Mouse (Mus musculus) lung, adult 10 weeks (tissue): ENCODE data around the gene Syne4. TPM values are rescaled to one million over a fixed set of nuclear protein-coding genes. Genes with fewer than 3 reads are reported as not detected.

Experiments
- polyA plus RNA-seq: library from polyadenylated mRNA; stranded (reverse); fragments of 350-450 nt; fragmentation: Illumina TruSeq; extraction: RNeasy Lipid Tissue Mini Kit (QIAGEN cat#74804); gene quantifications from one replicate; pipeline ENCODE4 v1.2.3, GENCODE M21; 2014; ENCODE audit warnings: low read depth, low replicate concordance; ENCODE audit not compliant: insufficient read depth

Gene Syne4
- 3.2 TPM for polyA plus RNA-seq

GRCm38 (mm10) chr7:30314721-30315155 lies at the start of gene Syne4:
Gene Syne4 (plus strand): TSS chr7:30314807.

DNA sequence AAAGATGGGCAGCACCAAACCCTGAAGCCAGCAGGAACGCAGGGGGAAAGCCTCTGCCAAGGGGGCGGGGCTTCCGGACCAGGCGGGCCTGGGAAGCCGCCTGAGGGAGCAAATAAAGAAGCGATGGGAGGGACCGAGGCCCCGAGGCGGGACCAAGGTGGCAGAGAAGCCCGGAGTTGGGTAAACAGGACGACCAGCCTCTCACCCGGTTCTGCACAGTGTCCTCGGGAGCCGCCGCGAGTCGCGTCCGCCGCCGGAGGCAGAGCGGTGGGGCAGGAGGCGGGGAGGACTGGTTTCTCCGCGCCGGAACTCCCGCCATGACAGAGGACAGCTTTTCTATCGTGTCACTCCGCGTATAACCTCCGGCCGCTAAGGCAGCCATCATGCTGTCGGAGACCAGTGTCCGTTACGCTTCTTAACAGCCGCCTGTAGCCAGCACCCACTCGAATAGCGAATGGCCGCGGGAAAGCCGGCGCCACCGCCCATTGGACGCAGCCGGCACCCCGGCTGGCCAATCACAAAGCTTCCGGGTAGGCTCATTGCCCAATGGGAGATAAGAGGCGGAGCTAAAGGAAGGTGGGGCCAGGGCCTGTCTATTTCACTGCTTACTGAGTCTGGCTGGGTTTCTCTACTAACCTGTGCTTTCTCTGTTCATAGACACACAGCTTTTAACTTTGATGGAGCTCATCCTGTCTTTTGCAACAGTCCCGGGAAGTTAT lies 34.5 kb upstream of the Syne4 start, which contains the start of the genes Thap8 and Wdr62:
Gene Thap8, plus strand, starts transcription at position 144 of the 719 bp plus-strand sequence.
Gene Wdr62, minus strand, starts transcription at position 469 of the 719 bp plus-strand sequence.

GRCm38 (mm10) chr7:30291215-30292131 lies 23.1 kb upstream of the Syne4 start, which contains the start of gene Clip3:
Gene Clip3 (plus strand): TSS chr7:30291728.

DNA sequence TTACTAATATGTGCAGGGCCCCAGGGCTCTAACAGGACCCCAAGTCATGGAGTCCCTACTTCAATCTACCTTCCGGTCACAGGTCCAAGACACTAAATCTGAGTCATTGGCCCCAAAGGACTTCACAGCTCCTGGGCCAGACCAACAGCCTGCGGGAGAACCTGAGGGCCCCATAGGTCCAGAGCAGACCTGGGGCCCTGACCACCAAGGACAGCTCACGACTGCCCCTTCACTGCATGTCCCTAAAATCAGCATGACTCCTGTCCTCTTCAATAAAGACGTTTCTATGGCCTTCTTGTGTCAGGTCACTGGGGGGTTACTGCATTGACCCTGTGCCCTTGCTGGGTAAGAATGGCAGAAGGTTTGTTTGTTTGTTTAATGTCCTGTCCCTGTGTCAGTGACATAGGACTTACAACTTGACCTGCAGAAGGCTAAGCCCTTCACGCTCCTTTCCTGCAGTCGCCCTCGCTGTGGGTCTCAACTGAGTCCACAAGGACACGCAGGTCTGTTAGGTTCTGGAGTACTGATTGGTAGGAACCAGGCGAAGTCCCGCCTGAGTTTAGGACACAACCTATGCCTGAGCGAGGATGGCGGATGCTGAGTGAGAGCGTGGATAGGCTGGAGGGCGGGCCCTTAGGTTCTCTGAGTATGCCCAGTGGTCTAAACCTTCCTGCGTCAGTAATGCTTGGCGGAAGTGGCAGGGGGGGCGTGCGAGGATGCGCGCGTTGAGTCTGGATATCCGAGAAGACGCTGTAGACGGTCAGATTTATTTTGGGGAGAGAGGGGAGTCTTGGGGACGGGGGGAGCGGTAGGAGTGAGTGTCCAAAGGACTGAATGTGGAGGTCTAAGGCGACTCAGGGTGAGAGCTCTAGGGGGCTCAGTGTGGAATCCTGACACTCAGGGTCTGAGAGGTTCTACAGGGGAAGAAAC lies 6.3 kb upstream of the Syne4 start, which contains the start of gene Alkbh6:
Gene Alkbh6, plus strand, starts transcription at position 642 of the 930 bp plus-strand sequence.

GRCm38 (mm10) chr7:30321539-30322284 lies 7.1 kb downstream of the Syne4 start, which contains the start of gene E130208F15Rik:
Gene E130208F15Rik (plus strand): TSS chr7:30321740.

DNA sequence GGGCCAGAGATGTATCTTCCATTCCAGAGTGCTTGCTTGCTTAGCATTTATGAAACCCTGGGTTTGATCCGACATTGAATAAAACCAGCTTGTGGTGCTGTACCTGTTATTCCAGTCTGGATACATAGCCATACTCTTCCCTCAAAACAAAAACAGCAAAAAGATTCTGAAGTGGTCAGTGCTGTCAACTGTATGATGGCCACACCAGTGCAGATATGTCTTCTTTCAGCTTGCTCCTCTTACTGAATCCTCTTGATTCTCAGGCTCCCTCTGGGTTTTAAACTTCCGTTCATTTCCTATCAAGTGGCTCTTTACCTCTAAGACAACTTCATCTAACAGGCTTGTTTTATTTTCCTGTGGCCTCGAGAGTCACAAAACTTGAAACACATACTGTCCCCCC lies 9.2 kb downstream of the Syne4 start, which contains the start of gene Sdhaf1:
Gene Sdhaf1, minus strand, starts transcription at position 101 of the 400 bp plus-strand sequence.

DNA sequence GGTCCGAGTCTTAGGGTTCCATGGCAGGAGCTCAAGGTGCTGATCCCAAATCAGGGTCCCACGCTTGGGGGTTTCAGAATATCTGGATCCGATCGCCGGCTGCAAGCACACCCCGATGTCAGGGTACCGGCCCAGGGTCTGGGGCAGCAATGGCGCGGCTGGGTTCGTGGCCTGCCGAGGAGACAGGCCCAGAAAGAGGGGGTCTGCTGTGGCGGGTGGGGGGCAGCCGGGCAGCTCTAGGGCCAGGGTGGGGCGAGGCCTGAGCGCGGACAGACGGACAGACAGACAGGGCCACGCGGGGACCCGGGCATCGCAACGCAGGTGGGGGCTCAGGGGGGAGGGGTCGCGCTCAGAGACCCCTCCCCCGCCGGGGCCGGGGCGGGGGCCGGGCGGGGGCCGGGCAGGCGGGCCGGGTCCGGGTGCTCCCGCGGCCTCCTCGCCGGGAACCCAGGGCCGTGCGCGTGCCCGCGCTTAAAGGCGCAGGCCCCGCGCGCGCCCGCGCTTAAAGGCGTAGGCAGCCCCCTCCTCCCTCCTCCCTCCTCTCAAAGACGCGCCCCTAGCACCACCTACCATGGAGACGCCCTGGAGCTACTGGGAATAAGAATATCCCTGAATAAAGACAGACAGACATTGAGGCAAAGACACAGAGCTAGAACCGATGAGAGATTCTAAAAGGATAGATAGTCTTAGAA lies 48.2 kb downstream of the Syne4 start, which contains the start of gene Lrfn3:
Gene Lrfn3, minus strand, starts transcription at position 121 of the 692 bp plus-strand sequence.

Other genes starting within 250 kb of the Syne4 start
- 3.7 TPM for gene Zfp82, start 241.9 kb upstream of the Syne4 start, polyA plus RNA-seq
- gene Gm26920, start 224.4 kb upstream of the Syne4 start, polyA plus RNA-seq, result not detected
- gene Zfp566, start 224.3 kb upstream of the Syne4 start, polyA plus RNA-seq, result 3.7 TPM
- 34.1 TPM for gene Zfp260, start 220.0 kb upstream of the Syne4 start, polyA plus RNA-seq
- gene Zfp382, start 192.9 kb upstream of the Syne4 start, polyA plus RNA-seq, result 0.50 TPM
- 21.5 TPM for gene Zfp146, start 145.1 kb upstream of the Syne4 start, polyA plus RNA-seq
- 91.7 TPM for gene Cox7a1, start 130.7 kb upstream of the Syne4 start, polyA plus RNA-seq
- 301 TPM for gene Capns1, start 116.0 kb upstream of the Syne4 start, polyA plus RNA-seq
- 84.4 TPM for gene Polr2i, start 82.9 kb upstream of the Syne4 start, polyA plus RNA-seq
- gene Tbcb, start 82.5 kb upstream of the Syne4 start, polyA plus RNA-seq, result 83.5 TPM
- gene Ovol3, start 79.1 kb upstream of the Syne4 start, polyA plus RNA-seq, result not detected
- gene Thap8, start 34.7 kb upstream of the Syne4 start, polyA plus RNA-seq, result not detected
- gene Wdr62, start 34.4 kb upstream of the Syne4 start, polyA plus RNA-seq, result 3.4 TPM
- gene Clip3, start 23.1 kb upstream of the Syne4 start, polyA plus RNA-seq, result 3.7 TPM
- gene Alkbh6, start 6.1 kb upstream of the Syne4 start, polyA plus RNA-seq, result 44.8 TPM
- 0.27 TPM for gene E130208F15Rik, start 6.9 kb downstream of the Syne4 start, polyA plus RNA-seq
- 9.9 TPM for gene Sdhaf1, start 9.1 kb downstream of the Syne4 start, polyA plus RNA-seq
- gene Lrfn3, start 48.0 kb downstream of the Syne4 start, polyA plus RNA-seq, result 2.7 TPM
- 345 TPM for gene Tyrobp, start 99.0 kb downstream of the Syne4 start, polyA plus RNA-seq
- 19.1 TPM for gene Hcst, start 105.0 kb downstream of the Syne4 start, polyA plus RNA-seq
- 3.7 TPM for gene Nfkbid, start 106.9 kb downstream of the Syne4 start, polyA plus RNA-seq
- 5.0 TPM for gene Aplp1, start 130.7 kb downstream of the Syne4 start, polyA plus RNA-seq
- not detected for gene Kirrel2, start 142.9 kb downstream of the Syne4 start, polyA plus RNA-seq
- not detected for gene Nphs1, start 143.5 kb downstream of the Syne4 start, polyA plus RNA-seq
- not detected for gene Prodh2, start 178.8 kb downstream of the Syne4 start, polyA plus RNA-seq
- gene Arhgap33, start 220.3 kb downstream of the Syne4 start, polyA plus RNA-seq, result 1.8 TPM
- gene Hspb6, start 237.4 kb downstream of the Syne4 start, polyA plus RNA-seq, result 15.7 TPM
- gene Proser3, start 237.5 kb downstream of the Syne4 start, polyA plus RNA-seq, result 3.8 TPM
- 24.8 TPM for gene Lin37, start 245.0 kb downstream of the Syne4 start, polyA plus RNA-seq
- gene U2af1l4, start 248.5 kb downstream of the Syne4 start, polyA plus RNA-seq, result 48.6 TPM
- gene Gm49396, start 248.5 kb downstream of the Syne4 start, polyA plus RNA-seq, result 3.4 TPM
- gene Psenen, start 248.8 kb downstream of the Syne4 start, polyA plus RNA-seq, result 190 TPM